Mouse (Mus musculus) lung, embryonic 14.5 days (tissue): ENCODE data around the gene Slc38a11. TPM values are rescaled to one million over a fixed set of nuclear protein-coding genes. Genes with fewer than 3 reads are reported as not detected.
A peak's percentile ranks its signal among the peaks of the same experiment; 100 is the strongest.

Source experiments
- ATAC-seq: fragments of 200-750 bp; cut with Nextera tagmentation; 2 replicates; pipeline ENCODE4 v1.8.0; 2017; ENCODE audit warnings: mild to moderate bottlenecking, moderate TSS enrichment, moderate library complexity; ENCODE audit not compliant: insufficient read depth
- DNase-seq: peaks from one replicate; pipeline ENCODE4 v3.0.0-alpha.2; 2015
- H3K27ac ChIP-seq: fragments of 300-500 bp; sonication (generic); 2 replicates; pipeline ENCODE4 v1.5.1; 2014; ENCODE audit warnings: low read depth, mild to moderate bottlenecking, moderate library complexity
- H3K27me3 ChIP-seq: fragments of 300-500 bp; sonication (generic); 2 replicates; pipeline ENCODE4 v1.6.1; 2014; ENCODE audit warnings: low read length, control low read depth; ENCODE audit not compliant: insufficient read depth
- H3K36me3 ChIP-seq: fragments of 300-500 bp; sonication (generic); 2 replicates; pipeline ENCODE4 v1.6.1; 2014; ENCODE audit warnings: control low read depth; ENCODE audit not compliant: insufficient read depth
- H3K4me1 ChIP-seq: fragments of 300-500 bp; sonication (generic); 2 replicates; pipeline ENCODE4 v1.6.1; 2014; ENCODE audit warnings: antibody characterized with exemption, control low read depth; ENCODE audit not compliant: insufficient read depth
- H3K4me2 ChIP-seq: fragments of 300-500 bp; sonication (generic); 2 replicates; pipeline ENCODE4 v1.6.1; 2014; ENCODE audit warnings: mild to moderate bottlenecking
- H3K4me3 ChIP-seq: fragments of 300-500 bp; sonication (generic); 2 replicates; pipeline ENCODE4 v1.5.1; 2014; ENCODE audit warnings: low read depth, low read length
- H3K9ac ChIP-seq: fragments of 300-500 bp; sonication (generic); 2 replicates; pipeline ENCODE4 v1.6.1; 2014
- H3K9me3 ChIP-seq: fragments of 300-500 bp; sonication (generic); 2 replicates; pipeline ENCODE4 v1.6.1; 2016; ENCODE audit warnings: low read depth, low read length, control low read depth
- CTCF ChIP-seq: IDR thresholded peaks from 2 replicates; pipeline ENCODE4 v1.5.1; 2016; ENCODE audit warnings: antibody characterized with exemption, low read depth
- WGBS: fragments of 180-500 bp; shearing (Covaris S2); extraction: QIAGEN DNeasy Blood & Tissue Kit; methylation state at CpG from one replicate; pipeline ENCODE4 v1.1.7; 2014; 5-methylcytosine and 5-hydroxymethylcytosine counted together
- microRNA-seq: library from miRNA; unstranded; fragments of <30 nt; microRNA quantifications from one replicate; pipeline ENCODE4, GENCODE M21; 2016; ENCODE audit warnings: borderline number of aligned reads
- polyA plus RNA-seq: library from polyadenylated mRNA; unstranded; fragments of >200 nt; fragmentation: Nextera tagmentation; extraction: Ambion mirVana; gene quantifications from 2 replicates; pipeline ENCODE4 v1.2.1, GENCODE M21; 2014

Gene Slc38a11
- polyA plus RNA-seq, 1 experiment from 2014 or later, result not detected

GRCm38 (mm10) chr2:65275443-65276061 lies 88.3 kb downstream of the Slc38a11 start:
- no peak overlapping the region for H3K27ac ChIP-seq
- no peaks in the 10 kb centered on the region for H3K36me3 ChIP-seq
- 79% methylated on average over 6 of the region's 6 CpGs for WGBS
- H3K4me3 ChIP-seq, result no peak overlapping the region
- no peak overlapping the region for H3K9ac ChIP-seq
- no peak for ATAC-seq
- no peak overlapping the region for H3K4me2 ChIP-seq
- H3K4me1 ChIP-seq, result peaks cover 6% of the 10 kb centered on the region; the same call in 1 of the 2 replicates
- no peak for DNase-seq
- no peaks in the 10 kb centered on the region for H3K9me3 ChIP-seq
- H3K27me3 ChIP-seq, result no peaks in the 10 kb centered on the region
- TF ChIP-seq CTCF, result no peak

DNA sequence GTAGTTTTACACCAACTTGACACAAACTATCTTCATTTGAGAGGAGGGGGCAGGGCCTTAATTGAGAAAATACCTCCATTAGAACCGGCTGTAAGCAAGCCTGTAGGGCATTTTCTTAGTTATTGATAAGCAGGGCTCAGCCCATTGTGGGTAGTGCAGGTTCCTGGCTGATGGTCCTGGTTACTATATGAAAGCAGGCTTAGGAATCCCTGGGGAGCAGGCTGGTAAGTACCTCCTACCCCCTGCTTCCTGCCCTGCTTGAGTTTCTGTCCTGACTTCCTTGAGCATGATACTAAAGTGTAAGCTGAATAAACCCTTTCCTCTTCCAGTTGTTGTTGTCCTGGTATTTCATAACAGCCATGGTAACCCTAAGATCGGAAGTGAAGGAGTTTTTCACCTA lies 89.9 kb downstream of the Slc38a11 start:
- Histone ChIP-seq H3K36me3 (no peaks in the 10 kb centered on the region), H3K4me3 (no peak overlapping the region), H3K9ac (no peak overlapping the region), H3K27ac (no peak overlapping the region), H3K4me1 (0 out of 2 replicates have a peak, but pooled peaks cover 1% of the 10 kb centered on the region), H3K27me3 (no peaks in the 10 kb centered on the region), H3K9me3 (no peaks in the 10 kb centered on the region), H3K4me2 (no peak overlapping the region)
- ATAC-seq, result no peak
- no peak for DNase-seq
- WGBS, result 56% methylated on average over 2 of the region's 2 CpGs
- TF ChIP-seq CTCF, result no peak

GRCm38 (mm10) chr2:65268731-65269130 lies 95.1 kb downstream of the Slc38a11 start:
- H3K4me1 ChIP-seq, result no peaks in the 10 kb centered on the region
- H3K4me3 ChIP-seq, result no peak overlapping the region
- H3K36me3 ChIP-seq, result no peaks in the 10 kb centered on the region
- H3K27ac ChIP-seq, result no peak overlapping the region
- 93% methylated on average over 6 of the region's 6 CpGs for WGBS
- H3K4me2 ChIP-seq, result no peak overlapping the region
- H3K9ac ChIP-seq, result no peak overlapping the region
- no peaks in the 10 kb centered on the region for H3K9me3 ChIP-seq
- no peak for TF ChIP-seq CTCF
- no peak for ATAC-seq
- H3K27me3 ChIP-seq, result no peaks in the 10 kb centered on the region
- DNase-seq, result no peak

DNA sequence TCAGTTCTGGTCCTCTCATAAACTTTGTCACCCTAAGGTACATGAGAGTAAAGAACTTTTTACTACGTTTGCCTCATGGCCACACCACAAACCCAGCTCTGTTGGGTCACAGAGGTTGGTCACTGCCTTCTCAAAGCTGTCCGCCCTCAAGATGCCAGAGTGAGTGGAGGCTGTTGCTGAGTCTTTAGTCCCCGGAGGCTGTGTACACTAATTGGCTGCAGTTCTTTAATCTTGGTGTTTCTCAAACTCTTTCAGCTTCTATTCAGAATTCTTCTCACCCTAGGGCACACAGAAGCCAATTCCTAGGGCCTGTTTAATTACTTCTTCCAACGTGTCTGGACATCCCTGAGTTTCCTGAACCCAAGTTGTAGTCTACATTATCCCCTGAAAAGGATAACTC lies 96.0 kb downstream of the Slc38a11 start:
- Histone ChIP-seq H3K4me3 (no peak overlapping the region), H3K9ac (no peak overlapping the region), H3K4me1 (no peaks in the 10 kb centered on the region), H3K27ac (no peak overlapping the region), H3K4me2 (no peak overlapping the region), H3K36me3 (no peaks in the 10 kb centered on the region), H3K9me3 (no peaks in the 10 kb centered on the region), H3K27me3 (no peaks in the 10 kb centered on the region)
- no peak for DNase-seq
- WGBS, result 37% methylated on average over 4 of the region's 4 CpGs
- ATAC-seq, result no peak
- TF ChIP-seq CTCF, result no peak

- WGBS, result 60% methylated on average over 5 of the region's 5 CpGs
- H3K9me3 ChIP-seq, result no peaks in the 10 kb centered on the region
- no peak overlapping the region for H3K27ac ChIP-seq
- no peak overlapping the region for H3K9ac ChIP-seq
- TF ChIP-seq CTCF, result no peak
- DNase-seq (peak; percentile 70), ATAC-seq (peak; percentile 83; the same call in 1 of the 2 replicates)
- no peaks in the 10 kb centered on the region for H3K36me3 ChIP-seq
- no peaks in the 10 kb centered on the region for H3K4me1 ChIP-seq
- H3K4me3 ChIP-seq, result no peak overlapping the region
- H3K4me2 ChIP-seq, result no peak overlapping the region
- no peaks in the 10 kb centered on the region for H3K27me3 ChIP-seq
These were observed 97.1 kb downstream of the Slc38a11 start for GRCm38 (mm10) chr2:65266576-65267299.

Small RNAs within 50 kb of the gene (microRNA-seq; reads per million reads assigned to microRNA genes)
- not detected for gene Mir6337

Other genes starting within 250 kb of the Slc38a11 start
- gene Cobll1, start 124.6 kb downstream of the Slc38a11 start, polyA plus RNA-seq, result 9.0 and 10.7 TPM in 2 replicates
- gene Scn3a, start 203.6 kb upstream of the Slc38a11 start, polyA plus RNA-seq, result 3.5 and 4.5 TPM in 2 replicates